15 mouse cellular contexts compared by ENCODE assay signal in genomic region chr1:169883081-169883565, GRCm38 (mm10). TPM values are rescaled to one million over a fixed set of nuclear protein-coding genes. Genes with fewer than 3 reads are reported as not detected.
DNase-seq lines count a peak whose midpoint lies in the region; ATAC-seq and TF ChIP-seq lines count a peak whose summit lies in the region.
"Had no signal": no experiment of that assay in that cellular context is flagged by ENCODE, and none has a peak within 500 bp of the region (broad histone marks: within the 10 kb centered on the region; RNA-seq: fewer than 3 reads in every experiment).

No protein-coding gene starts in this region.

- H3K4me2 ChIP-seq in heart, embryonic 11.5 days = no peak overlapping the region
- H3K4me2 ChIP-seq in lung, embryonic 14.5 days = no peak overlapping the region
- H3K4me2 ChIP-seq in intestine, embryonic 15.5 days (replicated peaks) = no peak overlapping the region
- H3K4me2 ChIP-seq in hindbrain, embryonic 16.5 days (ENCODE audit: low read length) = no peak overlapping the region
- H3K4me2 ChIP-seq: hindbrain, embryonic 14.5 days had no signal

- no peaks in the 10 kb centered on the region for H3K4me1 ChIP-seq in heart, embryonic 11.5 days (ENCODE audit: control insufficient read depth, insufficient read depth, low read length)
- no peaks in the 10 kb centered on the region for H3K4me1 ChIP-seq in lung, embryonic 14.5 days (ENCODE audit: insufficient read depth)
- H3K4me1 ChIP-seq in intestine, embryonic 15.5 days (replicated peaks) = no peaks in the 10 kb centered on the region
- no peaks in the 10 kb centered on the region for H3K4me1 ChIP-seq in hindbrain, embryonic 16.5 days (ENCODE audit: control insufficient read depth, insufficient read depth, low read depth, low read length)
- H3K4me1 ChIP-seq: forebrain, embryonic 10.5 days; heart, embryonic 10.5 days had no signal

- 76% methylated on average over 5 of the region's 5 CpGs for WGBS in heart, embryonic 11.5 days (ENCODE audit: insufficient replicate concordance)
- 45% methylated on average over 5 of the region's 5 CpGs for WGBS in lung, embryonic 14.5 days
- WGBS in intestine, embryonic 15.5 days = 64% methylated on average over 5 of the region's 5 CpGs
- WGBS in hindbrain, embryonic 16.5 days = 68% methylated on average over 5 of the region's 5 CpGs

- H3K36me3 ChIP-seq in heart, embryonic 11.5 days (ENCODE audit: control insufficient read depth, insufficient read depth, low read length) = no peaks in the 10 kb centered on the region
- no peaks in the 10 kb centered on the region for H3K36me3 ChIP-seq in lung, embryonic 14.5 days (ENCODE audit: insufficient read depth)
- H3K36me3 ChIP-seq in intestine, embryonic 15.5 days = no peaks in the 10 kb centered on the region
- no peaks in the 10 kb centered on the region for H3K36me3 ChIP-seq in hindbrain, embryonic 16.5 days (ENCODE audit: control insufficient read depth, insufficient read depth, low read length)
- H3K36me3 ChIP-seq: forebrain, embryonic 10.5 days; heart, embryonic 10.5 days had no signal

- no peak overlapping the region for H3K27ac ChIP-seq in heart, embryonic 11.5 days (ENCODE audit: low read depth, low read length)
- H3K27ac ChIP-seq in lung, embryonic 14.5 days (ENCODE audit: low read depth) = no peak overlapping the region
- H3K27ac ChIP-seq in intestine, embryonic 15.5 days = no peak overlapping the region
- H3K27ac ChIP-seq in hindbrain, embryonic 16.5 days (ENCODE audit: low read depth, low read length) = no peak overlapping the region
- H3K27ac ChIP-seq: forebrain, embryonic 10.5 days; heart, embryonic 10.5 days; hindbrain, embryonic 14.5 days had no signal

- H3K4me3 ChIP-seq in heart, embryonic 11.5 days (ENCODE audit: low read depth, low read length) = no peak overlapping the region
- H3K4me3 ChIP-seq in lung, embryonic 14.5 days (ENCODE audit: low read depth, low read length) = no peak overlapping the region
- no peak overlapping the region for H3K4me3 ChIP-seq in intestine, embryonic 15.5 days (replicated peaks)
- no peak overlapping the region for H3K4me3 ChIP-seq in hindbrain, embryonic 16.5 days (ENCODE audit: low read length)
- H3K4me3 ChIP-seq: forebrain, embryonic 10.5 days; heart, embryonic 10.5 days had no signal

- H3K27me3 ChIP-seq in heart, embryonic 11.5 days (ENCODE audit: control insufficient read depth, insufficient read depth, low read length) = no peaks in the 10 kb centered on the region
- no peaks in the 10 kb centered on the region for H3K27me3 ChIP-seq in lung, embryonic 14.5 days (ENCODE audit: insufficient read depth, low read length)
- no peaks in the 10 kb centered on the region for H3K27me3 ChIP-seq in intestine, embryonic 15.5 days (replicated peaks)
- H3K27me3 ChIP-seq in hindbrain, embryonic 16.5 days (replicated peaks; ENCODE audit: control insufficient read depth, insufficient read depth, low read length) = no peaks in the 10 kb centered on the region

- no peak for ATAC-seq in heart, embryonic 11.5 days (replicated peaks; ENCODE audit: insufficient number of reproducible peaks, low FRiP score, low TSS enrichment)
- ATAC-seq in lung, embryonic 14.5 days (ENCODE audit: insufficient read depth) = no peak; the same call in 1 of the 2 replicates
- ATAC-seq in intestine, embryonic 15.5 days = peak; percentile 49
- no peak for ATAC-seq in hindbrain, embryonic 16.5 days
- no peak for ATAC-seq in erythroid progenitor cell, adult 5-6 weeks (replicated peaks; ENCODE audit: low FRiP score, poor library complexity, severe bottlenecking)

- no peaks in the 10 kb centered on the region for H3K9me3 ChIP-seq in heart, embryonic 11.5 days (replicated peaks; ENCODE audit: control insufficient read depth, low read length)
- no peaks in the 10 kb centered on the region for H3K9me3 ChIP-seq in lung, embryonic 14.5 days (ENCODE audit: low read depth, low read length)
- H3K9me3 ChIP-seq in intestine, embryonic 15.5 days = no peaks in the 10 kb centered on the region
- H3K9me3 ChIP-seq in hindbrain, embryonic 16.5 days (ENCODE audit: control insufficient read depth, low read length) = no peaks in the 10 kb centered on the region
- H3K9me3 ChIP-seq: forebrain, embryonic 10.5 days; heart, embryonic 10.5 days had no signal

- peak; percentile 86 for DNase-seq in heart, adult 11 months
- DNase-seq in lung, embryonic 14.5 days = peak; percentile 55
- no peak for DNase-seq in lung, postnatal 25 days (ENCODE audit: low spot score)
- peak; percentile 38 for DNase-seq in right cerebral cortex, postnatal 25 days
- DNase-seq: adrenal gland, adult 2 months had no signal

- no peak for TF ChIP-seq CTCF in lung, embryonic 14.5 days (IDR thresholded peaks at IDR 0.05; ENCODE audit: low read depth)

- no peak overlapping the region for H3K9ac ChIP-seq in heart, embryonic 11.5 days (ENCODE audit: low read depth, low read length)
- H3K9ac ChIP-seq in lung, embryonic 14.5 days = no peak overlapping the region
- H3K9ac ChIP-seq in intestine, embryonic 15.5 days = no peak overlapping the region
- H3K9ac ChIP-seq in hindbrain, embryonic 16.5 days (ENCODE audit: low read depth, low read length) = no peak overlapping the region
- H3K9ac ChIP-seq: hindbrain, embryonic 14.5 days had no signal

RNA-seq across cellular contexts. Expression of gene Ccdc190, which starts 45.3 kb away (rescaled TPM):
- not detected in 2 replicates for polyA plus RNA-seq in heart, embryonic 11.5 days (2014; fragmentation: Nextera tagmentation; extraction: Ambion mirVana)
- polyA plus RNA-seq in lung, embryonic 14.5 days (2014; fragmentation: Nextera tagmentation; extraction: Ambion mirVana) = 0.20 TPM in 1 of 2 replicates, not detected in the other
- 0.14 TPM in 1 of 2 replicates, not detected in the other for polyA plus RNA-seq in intestine, embryonic 15.5 days (2015; fragmentation: Nextera tagmentation; extraction: Ambion mirVana)
- 3.2 and 3.9 TPM in 2 replicates for polyA plus RNA-seq in hindbrain, embryonic 16.5 days (2015; fragmentation: Nextera tagmentation; extraction: Ambion mirVana)
- not detected in 2 replicates for total RNA-seq in erythroid progenitor cell, adult 5-6 weeks (2015; ENCODE audit: low replicate concordance)
- not detected in 2 replicates for total RNA-seq in erythroid progenitor cell, adult 5-6 weeks (2017; ENCODE audit: low replicate concordance)
- total RNA-seq: liver, adult 2 months had no signal
- polyA plus RNA-seq: adrenal gland, adult 2 months; C2C12; heart, embryonic 10.5 days; kidney, embryonic 16.5 days; liver, adult 2 months had no signal
